Mouse (Mus musculus) megakaryocyte-erythroid progenitor cell, adult 5-6 weeks (primary cell): ENCODE results near the gene Hes3. TPM values are rescaled to one million over a fixed set of nuclear protein-coding genes. Genes with fewer than 3 reads are reported as not detected.

Experiments used
- ATAC-seq: replicated peaks from 2 replicates; pipeline ENCODE4 v1.8.0; 2016; ENCODE audit warnings: mild to moderate bottlenecking, inconsistent platforms; ENCODE audit not compliant: severe bottlenecking, poor library complexity, low FRiP score, low TSS enrichment
- total RNA-seq, 2 experiments: library from RNA; stranded (forward) in 1 of 2; stranded (reverse) in 1 of 2; fragments of 200-1000, 215-1000 nt in 1 of 2; fragments of >200 nt in 1 of 2; fragmentation: Nextera tagmentation in 1 of 2; gene quantifications; 2 replicates each; pipeline ENCODE4 v1.2.3; 2014 to 2017

Gene Hes3
- total RNA-seq (2014; fragmentation: Nextera tagmentation) (not detected in 2 replicates), total RNA-seq (2017) (not detected in 2 replicates)

- no peak for ATAC-seq
Measured at GRCm38 (mm10) chr4:152291562-152291961, at the start of gene Hes3. TSS of gene Hes3 (minus strand) at chr4:152291662.

DNA sequence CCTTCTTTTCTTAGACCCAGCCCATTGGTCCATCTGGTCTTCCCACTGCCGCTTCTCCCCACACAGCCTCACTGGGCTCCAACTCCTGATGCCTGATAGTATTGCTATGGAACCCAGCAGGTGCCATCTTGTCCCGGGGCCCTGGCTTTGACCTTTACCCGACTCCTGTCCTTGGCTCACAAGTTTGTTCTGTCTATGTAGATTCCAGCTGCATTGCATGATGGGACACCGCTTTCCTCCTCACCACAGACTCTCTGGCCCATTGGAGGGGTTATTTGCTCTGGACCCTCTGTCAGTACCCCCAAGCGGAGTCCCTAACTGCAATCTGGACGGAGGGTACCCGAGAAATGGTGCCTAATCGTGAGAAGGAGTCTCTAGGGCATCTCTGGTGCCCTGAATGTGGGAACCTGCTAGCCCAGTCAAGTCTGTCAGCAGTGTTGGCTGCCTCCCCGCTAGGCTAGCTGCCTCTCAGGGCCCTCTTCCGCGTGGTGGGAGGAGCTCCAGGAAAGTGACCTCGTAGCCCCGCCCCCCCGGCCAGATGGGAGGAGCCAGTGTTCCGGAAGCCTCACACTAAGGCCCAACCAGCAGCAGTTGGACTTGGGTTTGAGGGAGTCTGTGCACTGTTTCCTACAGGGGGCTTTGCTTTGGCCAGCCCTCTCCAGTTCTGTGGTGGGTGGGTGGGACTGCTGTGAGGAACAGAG lies 49.3 kb upstream of the Hes3 start:
- ATAC-seq = peak; percentile 52

DNA sequence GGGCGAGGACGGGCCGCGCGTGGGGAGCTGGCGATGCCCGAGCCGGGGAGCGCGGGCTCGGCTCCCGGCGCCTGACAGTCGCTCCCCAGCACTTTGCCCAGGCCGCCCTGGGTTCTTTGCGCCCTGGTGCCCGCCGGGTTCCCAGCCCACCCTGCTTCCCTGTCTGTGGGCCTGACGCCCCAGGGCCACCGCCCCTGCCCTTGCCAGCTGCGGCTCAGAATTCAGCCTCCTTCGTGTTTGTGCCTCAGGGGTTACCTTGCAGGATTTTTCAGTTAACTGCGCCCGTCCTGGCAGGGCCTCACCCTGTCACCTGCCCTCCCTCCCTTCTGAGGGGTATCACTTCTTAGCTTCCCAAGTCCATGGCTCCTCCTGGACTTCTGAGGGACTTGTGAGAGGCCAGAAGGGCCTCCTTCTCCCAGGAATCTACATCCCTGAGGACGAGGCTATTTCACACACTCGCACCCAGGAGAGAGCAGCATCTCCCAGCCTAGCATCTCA lies 47.9 kb upstream of the Hes3 start:
- ATAC-seq = no peak

- no peak for ATAC-seq
Measured at GRCm38 (mm10) chr4:152338419-152339292, 47.2 kb upstream of the Hes3 start, which contains the start of gene Chd5. TSS of gene Chd5 (plus strand) at chr4:152338651.

DNA sequence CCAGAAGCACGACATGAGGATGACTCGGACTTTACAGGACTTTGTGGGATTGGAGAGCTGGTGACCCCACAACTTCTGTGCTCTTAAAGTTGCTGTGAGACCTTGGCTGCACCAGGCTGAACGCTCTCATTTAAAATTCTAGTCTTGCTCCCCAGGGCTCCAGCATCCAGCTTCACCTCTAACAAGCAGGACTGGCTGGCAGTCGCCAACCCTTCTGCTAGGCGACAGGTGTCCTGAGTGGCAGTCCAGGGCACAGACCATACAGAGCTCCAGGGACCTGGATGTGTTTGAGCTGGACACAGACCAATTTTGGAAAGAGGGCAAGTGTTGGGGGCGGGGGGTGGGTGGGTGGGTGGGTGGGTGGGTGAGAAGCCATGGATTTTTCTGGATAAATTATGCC lies 46.3 kb upstream of the Hes3 start:
- no peak for ATAC-seq

DNA sequence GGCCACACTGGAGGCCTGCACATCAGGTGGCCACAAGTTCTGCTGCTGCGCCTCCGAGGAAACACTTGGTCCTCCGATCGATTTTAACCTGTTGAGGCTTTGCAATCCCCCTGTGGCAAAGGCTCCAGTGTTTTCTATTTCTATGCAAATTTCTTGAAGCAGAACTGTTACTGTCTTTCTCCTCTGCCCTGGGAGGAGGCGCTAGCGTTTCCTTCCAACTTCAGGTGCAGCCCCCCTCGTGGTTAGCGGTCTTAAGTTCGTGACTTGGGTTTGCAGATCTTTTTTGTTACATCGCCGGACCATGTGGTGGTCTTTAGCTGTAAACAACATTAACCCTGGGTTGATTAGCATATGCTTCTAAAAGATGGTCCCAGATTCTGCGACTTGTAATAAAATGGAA lies 42.1 kb upstream of the Hes3 start:
- no peak for ATAC-seq

GRCm38 (mm10) chr4:152332952-152333351 lies 41.5 kb upstream of the Hes3 start:
- peak; percentile 79 for ATAC-seq

DNA sequence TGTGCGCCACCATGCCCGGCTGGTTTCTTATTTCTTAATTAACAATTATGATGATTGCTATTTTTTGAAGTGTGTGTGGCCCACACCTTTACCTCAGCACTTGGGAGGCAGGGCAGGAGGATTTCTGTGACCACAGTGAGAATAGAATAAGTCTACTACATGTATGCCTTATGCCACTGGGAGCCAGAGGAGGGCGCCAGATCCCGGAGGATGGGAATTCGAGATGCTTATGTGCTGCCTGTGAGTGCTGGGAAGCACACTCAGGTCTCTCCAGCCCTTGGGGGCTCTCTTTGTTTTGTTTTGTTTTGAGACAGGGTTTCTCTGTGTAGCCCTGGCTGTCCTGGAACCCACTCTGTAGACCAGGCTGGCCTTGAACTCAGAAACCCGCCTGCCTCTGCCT lies 37.2 kb upstream of the Hes3 start:
- ATAC-seq = no peak

DNA sequence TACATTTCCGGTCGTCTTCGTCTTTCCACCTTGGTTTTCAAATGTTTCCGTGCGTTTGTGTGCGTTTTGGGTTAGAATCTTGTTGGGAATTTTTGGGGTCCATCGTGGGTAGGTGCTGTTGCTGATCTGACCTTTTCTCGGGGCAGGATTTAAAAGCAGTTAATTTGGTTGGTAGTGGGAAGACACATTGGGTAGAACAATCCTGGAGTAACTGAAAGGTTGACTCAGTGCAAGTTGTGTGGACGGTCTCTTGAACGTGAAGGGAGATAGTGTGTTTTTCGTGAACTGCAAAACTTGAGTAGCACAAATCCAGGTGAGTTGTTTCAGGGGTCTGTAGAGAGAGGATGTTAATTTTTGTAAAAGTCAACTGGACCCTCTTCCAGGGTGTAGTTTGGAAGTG lies 35.1 kb upstream of the Hes3 start:
- ATAC-seq = no peak

GRCm38 (mm10) chr4:152325574-152326411 lies 34.3 kb upstream of the Hes3 start, which contains the start of gene Rpl22:
TSS of gene Rpl22 (plus strand) at chr4:152325742.
- ATAC-seq = peak; percentile 95

DNA sequence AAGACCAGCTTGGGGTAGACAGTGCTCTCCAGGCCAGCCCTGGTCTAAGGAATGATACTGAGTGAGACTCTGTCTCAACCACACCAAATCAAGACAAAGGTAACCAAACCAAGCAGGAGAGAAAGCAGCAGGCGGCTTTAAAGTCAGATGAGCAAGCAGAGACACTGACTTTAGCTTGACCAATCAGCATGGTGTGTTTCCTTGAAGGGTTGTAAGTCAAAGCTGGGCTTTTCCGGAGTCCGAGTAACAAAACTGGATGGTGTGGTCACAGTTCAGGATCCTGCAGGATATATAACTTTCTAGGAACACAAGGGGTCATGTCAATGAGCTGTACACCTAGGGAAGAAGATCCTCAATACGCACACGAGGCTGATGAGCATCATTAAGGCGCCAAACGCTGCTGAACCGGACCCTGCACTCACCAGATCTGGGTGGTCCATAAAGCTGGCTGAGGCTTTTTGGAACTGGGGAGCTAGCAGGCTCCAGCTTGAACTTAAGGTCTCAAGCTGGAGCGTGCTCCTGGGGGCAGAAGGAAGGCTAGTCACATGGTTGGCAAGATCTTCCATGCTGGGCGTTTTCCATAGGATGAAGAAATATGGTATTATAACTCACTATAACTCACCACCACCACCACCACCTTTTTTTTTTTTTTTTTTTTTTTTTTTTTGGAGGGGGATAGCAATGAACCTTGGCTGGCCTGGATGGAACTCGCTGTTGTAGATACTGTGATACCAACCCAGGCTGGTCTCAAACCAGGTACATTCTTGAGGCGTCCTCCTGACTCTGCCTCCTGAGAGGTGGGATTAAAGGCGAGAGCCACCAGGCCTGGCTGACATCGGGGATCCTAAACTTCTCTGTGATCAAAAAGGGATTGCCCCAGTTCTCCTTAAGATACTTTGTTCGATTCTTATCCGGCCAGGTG lies 33.4 kb upstream of the Hes3 start:
- ATAC-seq = peak; percentile 31

DNA sequence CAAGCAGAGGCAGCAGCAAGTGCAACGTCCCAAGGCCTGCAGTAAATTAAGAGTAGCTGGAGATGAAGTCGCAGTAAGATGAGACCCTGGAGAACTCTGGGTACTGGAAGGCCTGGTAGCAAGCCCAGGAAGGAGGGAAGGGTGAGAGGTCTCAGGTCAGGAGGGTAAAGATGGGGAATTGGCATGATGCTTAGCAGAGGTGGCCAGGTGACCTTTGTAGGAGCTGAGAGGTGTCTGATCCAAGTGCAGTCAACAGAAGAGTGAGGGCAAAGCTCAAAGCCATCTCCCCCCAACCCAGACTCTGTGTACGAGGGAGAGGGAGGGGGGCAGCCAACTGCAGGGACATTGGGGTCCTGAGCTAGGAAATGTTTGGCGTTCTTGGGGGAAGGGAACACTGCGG lies 30.0 kb upstream of the Hes3 start:
- ATAC-seq = no peak

DNA sequence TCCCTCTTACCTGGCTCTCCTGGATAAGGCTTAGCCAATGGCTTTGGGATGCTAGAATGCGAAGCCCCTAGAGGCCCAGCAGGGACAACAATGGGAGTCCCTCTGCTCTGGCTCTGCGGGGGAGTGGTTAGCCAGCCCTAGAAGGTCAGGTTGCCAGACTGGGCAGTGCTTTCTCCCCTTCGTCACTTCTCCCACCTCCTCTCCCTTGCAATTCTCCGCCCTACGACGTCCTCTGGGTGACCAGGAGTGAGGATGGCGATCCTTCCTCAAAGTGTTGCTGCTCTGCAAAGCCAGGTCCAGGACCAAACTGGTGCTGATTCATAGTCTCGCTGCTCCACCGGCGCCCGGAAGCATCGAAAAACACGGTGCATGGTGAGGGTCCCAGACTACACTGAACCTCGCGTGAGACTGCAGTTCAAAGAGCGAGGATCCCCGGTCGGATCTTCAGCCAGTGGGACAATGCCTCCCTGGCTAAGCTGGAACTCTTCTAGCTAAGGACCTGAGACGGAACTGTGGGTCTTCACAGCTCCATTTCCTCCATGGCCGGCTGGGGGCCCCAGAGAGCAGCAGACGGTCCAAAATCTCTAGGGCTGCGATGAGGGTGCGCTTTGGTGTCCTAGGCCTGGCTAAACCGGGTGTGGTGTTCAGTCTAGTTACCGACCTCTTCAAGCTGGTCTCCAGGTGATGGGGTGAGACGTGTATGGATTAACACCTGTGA lies 27.2 kb upstream of the Hes3 start, which contains the start of gene Rnf207:
Gene Rnf207 (minus strand): TSS at position 477 of the 718 bp plus-strand sequence.
- ATAC-seq = peak; percentile 90

DNA sequence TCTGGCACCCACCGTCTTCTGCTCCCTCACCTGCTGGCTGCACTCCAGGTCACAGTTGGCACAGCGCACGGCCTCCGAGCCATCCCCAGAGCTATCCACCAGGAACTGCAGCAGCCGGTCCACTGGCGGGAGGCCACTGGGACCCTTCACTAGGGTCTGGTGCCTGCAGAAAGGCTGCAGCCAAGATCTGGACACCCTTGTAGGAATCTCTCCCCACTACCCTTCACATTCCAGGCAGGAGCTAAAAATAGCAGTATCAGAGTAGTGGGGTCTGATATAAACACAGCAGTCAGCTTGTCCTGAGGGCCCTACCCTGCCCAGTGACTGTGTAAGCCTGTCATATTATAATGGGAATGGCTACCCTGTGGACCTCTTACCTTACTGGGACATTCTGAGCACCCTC lies 26.2 kb upstream of the Hes3 start:
- no peak for ATAC-seq

GRCm38 (mm10) chr4:152315498-152316213 lies 24.2 kb upstream of the Hes3 start:
- ATAC-seq = no peak

GRCm38 (mm10) chr4:152313934-152314333 lies 22.5 kb upstream of the Hes3 start:
- ATAC-seq = no peak

GRCm38 (mm10) chr4:152313211-152313632 lies 21.8 kb upstream of the Hes3 start:
- ATAC-seq = peak; percentile 38
